Mouse (Mus musculus) forebrain, embryonic 11.5 days (tissue): Measurements from ENCODE around the gene Olfr432. TPM values are rescaled to one million over a fixed set of nuclear protein-coding genes. Genes with fewer than 3 reads are reported as not detected.
"Not testable (repeated sequence)": the region's sequence is repeated elsewhere in the genome, so short reads cannot be mapped to it uniquely, and the experiment has no call there.

Experiments used
- ATAC-seq: fragments of 200-750 bp; cut with Nextera tagmentation; replicated peaks from 2 replicates; pipeline ENCODE4 v1.8.0; 2017; ENCODE audit warnings: moderate TSS enrichment; ENCODE audit not compliant: low FRiP score
- DNase-seq: peaks from one replicate; pipeline ENCODE4 v3.0.0-alpha.2; 2017; ENCODE audit warnings: low spot score
- H3K27ac ChIP-seq: fragments of 300-500 bp; sonication (generic); 2 replicates; pipeline ENCODE4 v1.5.1; 2014; ENCODE audit warnings: low read depth, low read length
- H3K27me3 ChIP-seq: fragments of 300-500 bp; sonication (generic); 2 replicates; pipeline ENCODE4 v1.6.1; 2014; ENCODE audit warnings: mild to moderate bottlenecking, low read length, mixed read lengths; ENCODE audit not compliant: control insufficient read depth, insufficient read depth
- H3K36me3 ChIP-seq: fragments of 300-500 bp; sonication (generic); 2 replicates; pipeline ENCODE4 v1.6.1; 2014; ENCODE audit warnings: mild to moderate bottlenecking, low read length, moderate library complexity, mixed read lengths; ENCODE audit not compliant: control insufficient read depth, insufficient read depth
- H3K4me1 ChIP-seq: fragments of 300-500 bp; sonication (generic); replicated peaks from 2 replicates; pipeline ENCODE4 v1.6.1; 2014; ENCODE audit warnings: low read length, mixed read lengths; ENCODE audit not compliant: control insufficient read depth, insufficient read depth
- H3K4me2 ChIP-seq: fragments of 300-500 bp; sonication (generic); 2 replicates; pipeline ENCODE4 v1.6.1; 2014; ENCODE audit warnings: low read depth, mild to moderate bottlenecking, low read length, moderate library complexity, mixed read lengths; ENCODE audit not compliant: severe bottlenecking
- H3K4me3 ChIP-seq: fragments of 300-500 bp; sonication (generic); 2 replicates; pipeline ENCODE4 v1.5.1; 2014; ENCODE audit warnings: low read depth, low read length
- H3K9ac ChIP-seq: fragments of 300-500 bp; sonication (generic); 2 replicates; pipeline ENCODE4 v1.6.1; 2014; ENCODE audit warnings: low read length
- H3K9me3 ChIP-seq: fragments of 300-500 bp; sonication (generic); 2 replicates; pipeline ENCODE4 v1.6.1; 2016; ENCODE audit warnings: low read length, mixed read lengths; ENCODE audit not compliant: control insufficient read depth
- WGBS: fragments of 180-500 bp; shearing (Covaris S2); extraction: QIAGEN DNeasy Blood & Tissue Kit; methylation state at CpG from one replicate; pipeline ENCODE4 v1.1.7; 2014; 5-methylcytosine and 5-hydroxymethylcytosine counted together
- polyA plus RNA-seq: library from polyadenylated mRNA; unstranded; fragments of >200 nt; fragmentation: Nextera tagmentation; extraction: Ambion mirVana; gene quantifications from 2 replicates; pipeline ENCODE4 v1.2.1, GENCODE M21; 2014

The Olfr432 gene
- polyA plus RNA-seq = not detected in 2 replicates

DNA sequence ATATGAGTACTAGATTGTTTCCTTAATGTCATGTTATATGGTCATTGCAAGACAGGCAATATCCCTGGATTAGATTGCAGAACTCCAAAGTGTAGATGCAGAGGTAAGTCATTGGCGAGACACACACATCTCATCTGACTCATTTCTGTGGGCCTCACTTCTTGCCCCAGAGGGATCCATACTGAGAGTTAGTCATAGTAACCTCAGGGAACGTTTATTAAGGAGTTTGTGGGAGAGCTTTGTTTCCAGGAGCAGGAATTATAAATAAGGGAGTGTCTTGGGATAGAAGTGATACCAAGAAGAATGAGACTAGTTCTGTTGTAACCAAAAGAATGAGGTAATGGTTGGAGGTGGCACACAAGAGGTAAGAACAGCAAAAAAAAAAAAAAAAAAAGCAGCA is at the start of gene Olfr432:
TSS of gene Olfr432 (plus strand) at position 313 of the 400 bp plus-strand sequence.
- no peak within 1 kb of the TSS for H3K4me2 ChIP-seq
- no peaks in the 10 kb centered on the region for H3K4me1 ChIP-seq
- DNase-seq (no peak), ATAC-seq (no peak)
- H3K9me3 ChIP-seq = no peaks in the 10 kb centered on the region
- WGBS = 79% methylated on average over 2 of the region's 2 CpGs
- no peak within 1 kb of the TSS for H3K4me3 ChIP-seq
- no peaks in the 10 kb centered on the region for H3K36me3 ChIP-seq
- no peak within 1 kb of the TSS for H3K27ac ChIP-seq
- H3K27me3 ChIP-seq = no peaks in the 10 kb centered on the region
- no peak within 1 kb of the TSS for H3K9ac ChIP-seq

DNA sequence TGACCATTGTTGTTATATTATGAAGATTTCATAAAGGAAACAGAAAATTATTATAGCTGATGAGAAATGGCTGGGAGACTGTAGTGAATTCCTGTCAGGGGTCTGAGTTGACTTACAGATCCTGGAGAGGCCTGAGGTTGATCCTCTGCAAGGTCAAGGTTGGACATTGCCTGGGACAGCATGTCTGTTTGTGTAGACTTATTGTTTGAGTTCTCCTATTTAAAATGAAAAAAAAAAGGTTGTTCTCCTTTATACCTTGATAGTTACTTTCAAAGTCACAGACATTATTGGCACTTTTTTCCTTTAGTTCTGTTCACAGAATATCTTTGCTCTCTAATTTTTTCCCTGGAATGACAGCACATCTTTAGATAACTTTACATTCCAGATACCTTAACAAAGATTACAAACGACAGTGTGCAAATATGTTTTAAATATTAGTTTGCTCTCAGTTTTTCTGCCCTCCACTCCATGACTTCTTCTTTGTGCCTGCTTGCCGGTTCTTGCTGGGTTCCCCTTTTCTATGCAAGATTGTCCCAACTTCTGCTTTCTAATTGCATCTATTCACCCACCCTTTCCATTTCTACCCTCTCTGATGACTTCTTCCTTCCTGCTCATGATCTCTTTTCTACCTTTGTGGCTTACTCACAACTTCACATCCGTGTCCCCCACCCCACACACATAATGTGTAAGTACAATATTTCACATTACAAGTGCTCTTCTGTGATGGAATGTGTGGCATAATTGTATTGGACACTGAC is 44.5 kb upstream of the Olfr432 start:
- not testable (repeated sequence) for H3K9ac ChIP-seq, H3K4me1 ChIP-seq, H3K27ac ChIP-seq, H3K4me2 ChIP-seq, DNase-seq, H3K27me3 ChIP-seq, ATAC-seq, H3K36me3 ChIP-seq, H3K4me3 ChIP-seq, H3K9me3 ChIP-seq
- WGBS = 89% methylated on average over 2 of the region's 3 CpGs

DNA sequence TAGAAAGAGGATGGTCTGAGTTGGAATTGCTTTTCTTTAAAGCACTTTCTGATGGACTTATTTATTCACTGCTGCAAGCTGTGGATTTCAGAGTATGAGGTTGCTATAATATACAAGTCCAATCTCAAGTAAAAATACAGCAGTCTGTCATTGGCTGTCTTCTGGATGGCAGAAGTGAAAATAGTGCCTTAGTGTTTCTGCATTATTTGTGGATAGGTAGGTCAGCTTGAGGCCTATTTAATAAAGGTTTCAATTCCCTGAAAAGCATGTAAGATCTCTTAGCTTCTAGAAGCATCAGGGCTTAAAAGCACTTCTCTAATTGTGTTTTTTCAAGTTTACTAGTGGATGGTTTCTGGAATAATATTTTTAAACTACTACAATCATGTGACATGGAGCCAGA is 42.0 kb upstream of the Olfr432 start:
- not testable (repeated sequence) for DNase-seq, H3K9ac ChIP-seq, H3K4me1 ChIP-seq, H3K9me3 ChIP-seq, H3K27me3 ChIP-seq, ATAC-seq, H3K27ac ChIP-seq, H3K4me2 ChIP-seq, H3K36me3 ChIP-seq, H3K4me3 ChIP-seq

DNA sequence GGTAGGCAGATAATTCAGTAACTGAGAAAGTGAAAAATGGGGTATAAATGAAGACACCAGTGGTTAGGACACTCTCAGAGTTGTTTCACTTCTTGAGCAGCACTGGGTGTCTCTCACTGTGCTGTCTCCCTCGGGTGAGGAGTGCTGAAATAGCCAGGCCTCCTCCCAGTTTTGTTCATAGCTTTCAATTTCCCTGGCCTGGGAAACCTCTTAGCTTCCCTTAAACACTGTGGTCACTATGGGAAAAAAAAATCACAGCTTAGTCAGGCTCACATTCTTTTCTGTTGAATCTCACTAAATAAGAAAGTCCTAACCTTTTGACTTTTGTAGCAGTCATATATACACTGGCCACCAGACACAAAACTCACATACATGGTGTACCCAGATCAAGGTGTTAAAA is 17.3 kb upstream of the Olfr432 start, which contains the start of gene Ifi205:
TSS of gene Ifi205 (minus strand) at position 113 of the 400 bp plus-strand sequence.
- Histone ChIP-seq H3K27ac (no peak within 1 kb of the TSS), H3K36me3 (no peaks in the 10 kb centered on the region), H3K9me3 (no peaks in the 10 kb centered on the region), H3K4me3 (no peak within 1 kb of the TSS), H3K4me2 (no peak within 1 kb of the TSS), H3K9ac (no peak within 1 kb of the TSS), H3K27me3 (no peaks in the 10 kb centered on the region), H3K4me1 (no peaks in the 10 kb centered on the region)
- ATAC-seq = no peak
- DNase-seq = no peak
- 45% methylated on average over 1 of the region's 1 CpGs for WGBS

DNA sequence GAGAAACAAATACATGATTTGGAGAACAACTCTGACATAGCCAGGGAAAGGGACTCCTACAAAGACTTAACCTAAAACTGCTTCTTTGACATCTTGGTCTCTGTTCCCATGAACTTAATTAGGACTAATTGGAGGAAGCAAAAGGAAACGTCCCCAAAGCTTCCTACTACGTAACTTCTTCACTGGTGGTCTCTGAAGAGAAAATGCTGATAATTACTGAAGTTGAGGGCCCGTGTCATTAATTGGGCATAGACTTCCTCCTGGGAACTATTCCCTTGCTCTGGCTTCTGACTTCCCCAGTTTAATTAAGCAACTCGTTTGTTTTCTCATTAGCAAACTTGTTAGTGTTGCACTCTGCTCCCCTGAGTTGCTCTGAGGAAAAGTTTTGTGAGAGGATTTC is 13.2 kb upstream of the Olfr432 start:
- ATAC-seq (no peak), DNase-seq (no peak)
- Histone ChIP-seq H3K4me1 (no peaks in the 10 kb centered on the region), H3K27ac (no peak overlapping the region), H3K27me3 (no peaks in the 10 kb centered on the region), H3K4me2 (no peak overlapping the region), H3K9ac (no peak overlapping the region), H3K4me3 (no peak overlapping the region), H3K9me3 (no peaks in the 10 kb centered on the region), H3K36me3 (no peaks in the 10 kb centered on the region)
- WGBS = 49% methylated on average over 4 of the region's 4 CpGs

DNA sequence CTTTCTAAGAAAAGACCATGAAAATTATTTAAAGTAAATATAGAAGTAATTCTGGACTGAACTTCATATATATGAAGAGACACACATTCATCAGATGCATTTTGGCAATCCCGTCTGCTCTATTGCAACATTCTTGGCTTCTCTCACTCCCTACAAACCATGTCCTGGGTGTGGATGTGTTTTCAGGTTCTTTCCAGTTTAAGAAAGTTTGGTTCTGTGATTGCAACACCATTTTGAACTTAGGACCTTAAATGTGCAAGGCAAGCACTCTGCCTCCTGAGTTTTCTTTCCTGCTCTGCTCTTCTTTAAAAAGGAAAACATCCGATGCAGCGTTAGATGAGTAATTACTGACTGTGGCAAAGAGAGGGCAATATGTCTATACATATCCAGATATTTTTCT is 10.5 kb upstream of the Olfr432 start:
- DNase-seq = no peak
- WGBS = 92% methylated on average over 3 of the region's 3 CpGs

DNA sequence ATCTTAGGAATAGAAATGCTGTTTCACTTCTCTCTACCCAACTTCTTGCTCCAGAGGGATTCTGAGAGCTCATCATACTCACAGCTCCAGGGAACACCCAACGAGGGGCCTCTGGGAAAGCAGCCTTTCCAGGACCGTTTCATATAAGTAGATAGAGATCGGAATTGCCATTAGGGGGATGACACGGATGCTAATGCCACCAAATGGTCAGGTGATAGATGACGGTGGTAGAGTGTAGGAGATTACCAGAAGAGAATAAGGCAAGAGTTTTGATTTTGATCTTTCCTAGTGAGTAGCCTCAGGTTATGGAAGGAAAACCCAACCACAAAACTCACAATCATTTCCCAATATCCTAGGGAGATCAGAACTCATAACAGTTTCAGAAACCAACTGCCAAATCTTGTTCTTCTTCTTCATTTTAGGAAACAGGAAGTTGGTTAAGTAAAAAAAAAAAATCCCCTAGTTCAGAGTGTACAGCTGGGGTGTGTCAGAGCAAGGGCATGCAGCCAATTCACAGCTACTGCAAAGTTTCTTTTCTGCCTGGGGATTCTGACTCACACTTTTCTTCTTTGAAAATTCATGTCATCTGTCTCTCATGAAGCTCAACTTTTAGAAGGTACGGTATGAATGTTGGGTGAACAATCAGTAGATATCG is 8.4 kb upstream of the Olfr432 start, which contains the start of gene Olfr433:
TSS of gene Olfr433 (plus strand) at position 183 of the 655 bp plus-strand sequence.
- Histone ChIP-seq H3K9ac (no peak within 1 kb of the TSS), H3K4me1 (no peaks in the 10 kb centered on the region), H3K36me3 (no peaks in the 10 kb centered on the region), H3K27ac (no peak within 1 kb of the TSS), H3K4me2 (no peak within 1 kb of the TSS), H3K27me3 (no peaks in the 10 kb centered on the region), H3K4me3 (no peak within 1 kb of the TSS), H3K9me3 (no peaks in the 10 kb centered on the region)
- WGBS = 93% methylated on average over 7 of the region's 7 CpGs
- DNase-seq (no peak), ATAC-seq (no peak)

More for the DNA sequence above, 10.5 kb upstream of the Olfr432 start:
- H3K4me2 ChIP-seq = no peak overlapping the region
- H3K27me3 ChIP-seq = no peaks in the 10 kb centered on the region
- H3K9me3 ChIP-seq = no peaks in the 10 kb centered on the region
- H3K4me3 ChIP-seq = no peak overlapping the region
- no peaks in the 10 kb centered on the region for H3K36me3 ChIP-seq
- H3K4me1 ChIP-seq = no peaks in the 10 kb centered on the region
- H3K27ac ChIP-seq = no peak overlapping the region
- H3K9ac ChIP-seq = no peak overlapping the region
- ATAC-seq = no peak

DNA sequence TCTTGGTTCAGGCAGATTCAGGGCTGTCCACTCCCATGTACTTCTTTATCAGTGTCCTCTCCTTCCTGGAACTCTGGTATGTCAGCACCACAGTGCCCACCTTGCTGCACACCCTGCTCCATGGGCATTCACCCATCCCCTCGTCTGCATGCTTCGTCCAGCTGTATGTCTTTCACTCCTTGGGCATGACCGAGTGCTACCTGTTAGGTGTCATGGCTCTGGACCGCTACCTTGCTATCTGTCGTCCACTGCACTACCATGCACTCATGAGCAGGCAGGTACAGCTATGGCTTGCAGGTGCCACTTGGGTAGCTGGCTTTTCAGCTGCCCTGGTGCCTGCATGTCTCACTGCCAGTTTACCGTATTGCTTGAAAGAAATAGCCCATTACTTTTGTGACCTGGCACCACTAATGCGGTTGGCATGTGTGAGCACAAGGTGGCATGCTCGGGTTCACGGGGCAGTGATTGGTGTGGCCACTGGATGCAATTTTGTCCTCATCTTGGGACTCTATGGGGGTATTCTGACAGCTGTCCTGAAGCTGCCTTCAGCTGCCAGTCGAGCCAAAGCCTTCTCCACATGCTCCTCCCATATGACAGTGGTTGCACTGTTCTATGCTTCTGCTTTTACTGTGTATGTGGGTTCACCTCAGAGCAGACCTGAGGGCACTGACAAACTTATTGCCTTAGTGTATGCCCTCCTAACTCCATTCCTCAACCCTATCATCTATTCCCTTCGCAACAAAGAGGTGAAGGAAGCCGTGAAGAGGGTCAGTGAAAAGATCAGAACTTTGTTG is 6.7 kb upstream of the Olfr432 start:
- H3K27me3 ChIP-seq, H3K9ac ChIP-seq, H3K9me3 ChIP-seq, H3K4me1 ChIP-seq, H3K27ac ChIP-seq, H3K4me2 ChIP-seq, DNase-seq, H3K36me3 ChIP-seq, ATAC-seq, H3K4me3 ChIP-seq: not testable (repeated sequence)
- WGBS = 89% methylated on average over 12 of the region's 12 CpGs
